Mouse (Mus musculus) thymus, postnatal 36 days (tissue): ENCODE measurements around the gene C8a.
A peak's percentile ranks its signal among the peaks of the same experiment; 100 is the strongest.

ENCODE experiments used
- DNase-seq, 2 experiments: peaks; one replicate each; pipeline ENCODE4 v3.0.0; 2022; ENCODE audit warnings: mixed read lengths in 2 of 2

Gene C8a

GRCm38 (mm10) chr4:104876323-104876722 is at the start of gene C8a:
C8a (minus strand) TSS chr4:104876398.
- DNase-seq: no peak

GRCm38 (mm10) chr4:104925383-104925782 is 49.2 kb upstream of the C8a start:
- no peak for DNase-seq

GRCm38 (mm10) chr4:104918017-104918416 is 41.8 kb upstream of the C8a start:
- DNase-seq: no peak

DNA sequence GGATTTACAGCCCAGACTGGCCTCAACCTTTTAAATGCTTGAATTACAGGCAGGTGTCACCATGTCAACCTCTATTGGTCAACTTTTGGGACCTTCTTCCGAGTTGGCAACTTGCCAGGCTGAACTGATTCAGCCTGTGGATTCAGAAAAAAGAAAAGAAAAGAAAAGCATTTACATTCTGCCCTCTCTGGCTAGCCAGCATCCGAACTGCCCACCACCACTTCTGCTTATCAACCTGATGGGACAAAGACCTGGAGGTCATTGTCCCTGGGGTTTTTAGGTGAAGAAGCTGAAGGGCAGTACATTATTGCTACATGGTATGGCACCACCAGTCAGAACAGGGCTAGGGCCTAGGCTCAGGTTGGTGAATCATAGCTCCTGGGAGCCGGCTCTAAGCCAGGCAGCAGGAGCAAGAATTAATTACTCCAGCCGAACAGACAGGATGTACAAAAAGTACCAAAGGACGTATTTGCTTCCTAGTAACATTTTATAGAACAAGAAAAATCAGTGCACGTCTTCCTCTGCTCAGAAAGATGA is 38.6 kb upstream of the C8a start:
- DNase-seq: no peak

DNA sequence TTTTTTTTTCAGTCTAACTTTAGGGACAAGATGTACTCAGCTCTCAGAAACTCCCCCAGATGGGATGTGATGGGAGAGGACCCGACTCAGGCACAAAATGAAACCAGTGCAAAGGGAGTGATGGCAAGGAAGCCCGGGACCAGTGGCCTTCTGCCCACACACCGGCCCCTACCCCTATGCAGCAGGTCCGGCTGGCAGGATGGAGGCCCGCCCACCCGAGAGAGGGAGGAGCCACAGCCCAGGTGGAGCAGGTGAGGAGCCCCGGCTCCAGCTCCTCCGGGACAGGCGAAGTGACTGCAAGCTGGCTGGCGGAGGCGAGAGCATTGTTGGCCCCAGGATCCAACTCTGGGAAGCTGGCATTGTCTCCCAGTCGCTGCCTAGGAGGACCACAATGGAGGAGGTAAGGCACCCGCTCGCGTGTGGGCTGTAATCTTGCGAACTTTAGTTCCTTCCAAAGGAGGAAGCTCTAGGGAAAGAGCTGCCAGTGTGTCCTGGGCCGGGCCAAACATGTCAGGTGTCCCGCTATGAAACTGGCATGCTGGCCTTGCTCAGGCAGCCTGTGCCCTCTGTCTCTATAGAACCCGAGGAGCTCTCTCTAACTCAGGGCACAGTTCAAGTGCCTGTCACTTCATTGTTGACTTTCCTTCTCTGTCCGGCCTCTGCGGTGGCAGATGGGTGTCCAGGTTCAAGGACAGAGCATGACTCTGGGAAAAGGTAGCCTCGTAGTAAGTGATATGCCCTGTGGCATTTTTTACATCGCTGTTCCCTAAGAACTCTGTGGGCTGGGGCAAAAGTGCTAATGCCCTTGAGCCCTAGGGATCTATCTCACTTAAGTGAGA is 37.3 kb upstream of the C8a start, which contains the start of gene Fyb2:
TSS of gene Fyb2 (plus strand) at position 166 of the 839 bp plus-strand sequence.
- DNase-seq: no peak

GRCm38 (mm10) chr4:104911685-104912084 is 35.5 kb upstream of the C8a start:
- DNase-seq: peak; percentile 26 to 40

DNA sequence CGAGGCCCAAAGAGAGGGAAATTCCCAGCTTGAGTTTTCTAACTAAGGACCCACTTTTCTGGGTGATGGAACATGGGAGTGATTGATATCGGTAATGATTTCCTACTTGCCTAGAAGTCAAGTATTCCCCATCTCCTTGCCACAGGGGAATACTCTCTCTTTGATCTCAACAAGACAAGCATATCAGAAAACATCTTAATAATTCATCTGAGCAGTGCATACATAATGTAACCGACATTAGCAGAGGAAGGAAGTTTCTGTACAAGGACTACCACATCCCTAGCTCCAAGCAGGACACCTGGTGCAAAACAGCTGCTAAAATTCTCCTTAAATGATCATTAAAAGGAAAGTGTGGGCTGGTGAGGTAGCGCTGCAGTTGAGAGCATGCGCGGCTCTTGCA is 28.9 kb upstream of the C8a start:
- no peak for DNase-seq

GRCm38 (mm10) chr4:104902836-104903235 is 26.6 kb upstream of the C8a start:
- no peak for DNase-seq

- DNase-seq: peak in 1 of 2 experiments; percentile 3
Measured at GRCm38 (mm10) chr4:104894004-104894734, 18.0 kb upstream of the C8a start.

DNA sequence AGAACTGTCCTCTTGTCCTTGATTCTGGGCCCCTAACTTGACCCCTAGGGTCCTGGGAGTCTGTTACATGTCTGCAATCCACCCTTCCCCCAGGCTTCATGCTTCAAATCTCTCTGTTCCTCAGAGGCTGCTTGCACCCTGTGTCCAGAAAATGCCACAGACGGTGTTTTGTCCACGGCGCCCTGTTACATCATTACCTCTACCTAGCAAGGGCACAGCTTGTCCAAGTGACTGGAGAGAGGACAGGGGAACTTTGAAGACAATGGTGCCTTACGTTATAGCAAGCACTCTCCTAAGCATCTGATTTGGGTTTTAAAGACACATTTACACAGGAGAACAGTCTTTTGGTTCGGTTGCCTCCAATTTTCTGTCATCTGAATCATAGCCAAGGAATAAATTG is 17.4 kb upstream of the C8a start:
- no peak for DNase-seq

GRCm38 (mm10) chr4:104891708-104892107 is 15.5 kb upstream of the C8a start:
- no peak for DNase-seq

DNA sequence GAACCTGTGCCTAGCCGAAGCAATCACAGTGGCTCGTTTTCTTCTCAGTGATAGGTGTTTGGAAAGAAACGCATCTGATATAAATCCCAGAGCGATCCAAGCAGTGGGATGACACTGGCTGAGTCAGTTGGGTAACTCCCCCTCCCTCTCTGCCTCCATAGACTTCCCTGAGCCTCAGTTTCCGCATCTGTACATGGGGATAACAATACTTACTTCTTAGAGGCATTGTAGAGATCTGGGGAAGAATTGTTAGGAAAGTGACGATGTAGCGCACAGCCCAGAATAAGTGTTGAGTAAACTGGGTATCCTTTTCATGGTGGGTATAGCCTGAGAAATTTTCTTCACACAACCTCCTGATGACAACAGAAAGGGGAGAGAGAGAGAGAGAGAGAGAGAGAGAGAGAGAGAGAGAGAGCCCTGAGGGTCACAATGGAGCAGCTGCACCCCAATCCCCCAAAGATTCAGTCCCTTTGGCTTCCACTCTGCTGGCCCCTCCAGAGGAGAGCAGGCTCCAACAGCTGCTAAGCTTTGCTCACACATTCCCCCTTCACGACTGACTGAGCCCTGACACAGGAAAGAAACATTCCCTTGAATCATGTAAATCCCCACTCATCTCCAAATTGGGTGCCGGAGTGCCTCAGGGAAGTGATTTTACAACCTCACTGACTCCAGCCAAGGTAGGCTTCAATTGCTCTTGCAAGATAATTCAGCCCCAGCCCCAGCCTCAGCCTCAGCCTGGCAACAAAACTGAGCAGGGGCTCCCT is 12.5 kb upstream of the C8a start:
- DNase-seq: no peak

- no peak for DNase-seq
Measured at GRCm38 (mm10) chr4:104887486-104887885, 11.3 kb upstream of the C8a start.

DNA sequence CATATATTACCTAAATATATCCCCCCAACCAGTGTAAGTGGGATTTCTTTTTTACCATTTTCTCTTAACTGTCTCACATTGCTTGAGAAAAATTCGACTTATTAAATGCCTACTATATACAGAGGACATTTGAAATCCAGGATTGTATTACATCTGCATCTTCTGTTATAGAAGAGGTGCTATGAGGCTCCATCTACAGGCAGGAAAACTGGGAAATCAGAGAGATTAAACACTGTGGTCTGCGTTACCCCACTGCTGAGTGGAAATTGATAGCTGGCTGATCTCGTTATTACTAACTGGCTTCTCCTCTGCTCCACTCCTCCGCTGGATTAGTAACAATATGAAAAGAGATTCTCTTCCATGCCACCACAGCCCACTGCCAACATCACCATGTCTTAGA is 366 bp downstream of the C8a start:
- DNase-seq: no peak

GRCm38 (mm10) chr4:104870196-104870595 is 6.0 kb downstream of the C8a start:
- DNase-seq: no peak

DNA sequence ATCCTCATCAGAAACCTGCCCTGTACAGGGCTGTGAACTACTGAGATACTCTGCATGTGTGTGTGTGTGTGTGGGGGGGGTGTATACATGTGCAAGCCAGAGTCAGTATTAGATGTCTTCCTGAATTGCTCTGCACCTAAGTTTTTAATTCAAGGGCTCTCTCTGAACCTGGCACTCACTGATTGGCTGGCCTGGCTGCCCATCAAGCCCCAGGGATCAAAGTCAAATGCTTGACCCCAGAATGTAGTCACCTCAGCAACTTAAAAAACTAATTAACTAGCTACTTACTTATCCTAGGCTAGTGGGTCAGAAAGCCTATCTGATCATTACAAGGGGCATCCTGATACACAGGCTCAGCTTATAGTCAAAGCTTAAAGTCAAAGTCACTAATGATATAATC is 6.6 kb downstream of the C8a start:
- DNase-seq: no peak

- no peak for DNase-seq
Measured at GRCm38 (mm10) chr4:104864397-104864796, 11.8 kb downstream of the C8a start.

GRCm38 (mm10) chr4:104861241-104861640 is 15.0 kb downstream of the C8a start:
- DNase-seq: no peak

GRCm38 (mm10) chr4:104857823-104858222 is 18.4 kb downstream of the C8a start:
- DNase-seq: no peak

DNA sequence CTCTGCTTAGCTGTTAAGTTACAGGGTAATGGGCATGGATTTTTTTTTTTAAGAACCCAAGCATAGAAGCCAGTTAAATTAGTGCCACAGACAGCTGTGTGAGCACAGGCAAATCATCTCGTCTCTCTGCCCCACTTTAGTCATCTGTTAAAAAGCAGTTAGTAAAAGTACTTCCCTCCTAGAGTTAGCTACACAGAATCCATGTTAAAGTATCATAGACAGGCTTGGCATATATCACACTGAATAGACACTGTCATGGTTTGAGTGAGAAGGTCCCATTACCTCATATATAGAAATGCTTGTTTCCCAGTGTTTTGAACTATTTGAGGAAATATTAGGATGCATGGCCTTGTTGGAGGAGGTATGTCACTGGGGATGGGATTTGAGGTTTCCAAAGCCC is 19.2 kb downstream of the C8a start, which contains the start of gene Gm17662:
TSS of gene Gm17662 (plus strand) at position 301 of the 400 bp plus-strand sequence.
- DNase-seq: no peak

GRCm38 (mm10) chr4:104855216-104855615 is 21.0 kb downstream of the C8a start:
- no peak for DNase-seq

DNA sequence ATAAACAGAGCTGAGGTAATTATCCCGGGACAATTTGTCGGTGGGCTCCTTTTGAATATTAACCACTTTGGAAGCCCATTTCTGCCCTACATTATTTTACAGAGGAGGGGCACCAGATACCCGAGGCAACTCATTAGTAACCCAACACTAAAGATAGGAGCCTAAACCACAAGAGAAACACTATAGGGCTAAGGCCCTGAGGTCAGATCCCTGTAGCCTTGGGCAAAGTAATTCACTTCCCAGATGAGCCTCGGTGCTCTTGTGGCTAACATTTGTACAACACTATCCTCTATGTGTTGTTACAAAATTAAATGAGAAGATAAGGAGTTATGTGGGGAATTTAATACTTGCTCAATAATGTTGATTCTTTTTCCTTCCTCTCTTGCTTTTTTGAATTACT is 32.7 kb downstream of the C8a start:
- no peak for DNase-seq

GRCm38 (mm10) chr4:104842204-104842603 is 34.0 kb downstream of the C8a start:
- no peak for DNase-seq
